Mouse (Mus musculus): ENCODE results near the gene Serinc1.
"Not testable (repeated sequence)": the region's sequence is repeated elsewhere in the genome, so short reads cannot be mapped to it uniquely, and the experiment has no call there.

The Serinc1 gene

GRCm38 (mm10) chr10:57532218-57533101 lies at the start of gene Serinc1:
TSS of gene Serinc1 (minus strand) at chr10:57532530.
- DNase-seq (ENCODE audit: low spot score): peak; percentile 90

- no peak for DNase-seq (ENCODE audit: low spot score)
These were observed 44.4 kb upstream of the Serinc1 start for GRCm38 (mm10) chr10:57576721-57577120.

GRCm38 (mm10) chr10:57572130-57572529 lies 39.8 kb upstream of the Serinc1 start:
- no peak for DNase-seq (ENCODE audit: low spot score)

GRCm38 (mm10) chr10:57571211-57571730 lies 38.9 kb upstream of the Serinc1 start:
- peak; percentile 28 for DNase-seq (ENCODE audit: low spot score)

GRCm38 (mm10) chr10:57569023-57569931 lies 36.9 kb upstream of the Serinc1 start:
- DNase-seq (ENCODE audit: low spot score): no peak

GRCm38 (mm10) chr10:57566221-57566620 lies 33.9 kb upstream of the Serinc1 start:
- no peak for DNase-seq (ENCODE audit: low spot score)

GRCm38 (mm10) chr10:57557597-57557996 lies 25.3 kb upstream of the Serinc1 start:
- DNase-seq (ENCODE audit: low spot score): no peak

- no peak for DNase-seq (ENCODE audit: low spot score)
These were observed 21.4 kb upstream of the Serinc1 start for GRCm38 (mm10) chr10:57553719-57554118.

GRCm38 (mm10) chr10:57549631-57550030 lies 17.3 kb upstream of the Serinc1 start:
- no peak for DNase-seq (ENCODE audit: low spot score)

GRCm38 (mm10) chr10:57543890-57544289 lies 11.6 kb upstream of the Serinc1 start:
- not testable (repeated sequence) for DNase-seq (ENCODE audit: low spot score)

GRCm38 (mm10) chr10:57531616-57532217 lies 613 bp downstream of the Serinc1 start:
- no peak for DNase-seq (ENCODE audit: low spot score)

GRCm38 (mm10) chr10:57531076-57531475 lies 1.3 kb downstream of the Serinc1 start:
- no peak for DNase-seq (ENCODE audit: low spot score)

- DNase-seq (ENCODE audit: low spot score): no peak
These were observed 5.9 kb downstream of the Serinc1 start for GRCm38 (mm10) chr10:57526469-57526868.

GRCm38 (mm10) chr10:57515278-57515677 lies 17.1 kb downstream of the Serinc1 start:
- DNase-seq (ENCODE audit: low spot score): no peak

- DNase-seq (ENCODE audit: low spot score): no peak
These were observed 17.7 kb downstream of the Serinc1 start for GRCm38 (mm10) chr10:57514616-57515015.

- no peak for DNase-seq (ENCODE audit: low spot score)
These were observed 32.7 kb downstream of the Serinc1 start for GRCm38 (mm10) chr10:57499414-57500156.

- no peak for DNase-seq (ENCODE audit: low spot score)
These were observed 40.3 kb downstream of the Serinc1 start for GRCm38 (mm10) chr10:57492050-57492449.

- no peak for DNase-seq (ENCODE audit: low spot score)
These were observed 43.7 kb downstream of the Serinc1 start for GRCm38 (mm10) chr10:57488591-57488990.

- no peak for DNase-seq (ENCODE audit: low spot score)
These were observed 45.1 kb downstream of the Serinc1 start for GRCm38 (mm10) chr10:57487201-57487600.

- DNase-seq (ENCODE audit: low spot score): no peak
These were observed 45.7 kb downstream of the Serinc1 start for GRCm38 (mm10) chr10:57486542-57487071.

Measured in ovary, postnatal 36 days (tissue).